Mouse (Mus musculus): ENCODE data around the gene Gm3055. TPM values are rescaled to one million over a fixed set of nuclear protein-coding genes. Genes with fewer than 3 reads are reported as not detected.
A peak's percentile ranks its signal among the peaks of the same experiment; 100 is the strongest.
"Not testable (repeated sequence)": the region's sequence is repeated elsewhere in the genome, so short reads cannot be mapped to it uniquely, and the experiment has no call there.

Gene Gm3055
- polyA plus RNA-seq (2016; fragmentation: Nextera tagmentation; extraction: Ambion mirVana), result 15.0 and 17.2 TPM in 2 replicates

- not testable (repeated sequence) for H3K4me2 ChIP-seq (replicated peaks); H3K27ac ChIP-seq; H3K9ac ChIP-seq; H3K36me3 ChIP-seq; H3K4me3 ChIP-seq; H3K9me3 ChIP-seq (replicated peaks); H3K4me1 ChIP-seq; H3K27me3 ChIP-seq
- ATAC-seq (ENCODE audit: low FRiP score), result peak; percentile 96
- WGBS, result no CpG with 5 or more reads among the region's 43 CpGs
Measured at GRCm38 (mm10) chr10:81770506-81771403, at the start of gene Gm3055. Gene Gm3055 (minus strand): TSS chr10:81771161.

GRCm38 (mm10) chr10:81811899-81812298, 40.9 kb upstream of the Gm3055 start, which contains the start of gene Gm4767:
Gene Gm4767 (plus strand): TSS chr10:81812186.
- H3K4me3 ChIP-seq; H3K27me3 ChIP-seq; H3K4me1 ChIP-seq; H3K27ac ChIP-seq; H3K9ac ChIP-seq; ATAC-seq (ENCODE audit: low FRiP score); H3K9me3 ChIP-seq (replicated peaks); H3K36me3 ChIP-seq: not testable (repeated sequence)
- 0 out of 2 replicates have a peak within 1 kb of the TSS, but pooled peaks have one; percentile 13 for H3K4me2 ChIP-seq (replicated peaks)
- 25% methylated on average over 17 of the region's 20 CpGs for WGBS

- no CpG with 5 or more reads among the region's 3 CpGs for WGBS
- not testable (repeated sequence) for H3K9ac ChIP-seq; H3K4me1 ChIP-seq; H3K4me2 ChIP-seq (replicated peaks); H3K36me3 ChIP-seq; H3K9me3 ChIP-seq (replicated peaks); H3K27me3 ChIP-seq; H3K4me3 ChIP-seq; H3K27ac ChIP-seq
- peak; percentile 62 for ATAC-seq (ENCODE audit: low FRiP score)
Measured at GRCm38 (mm10) chr10:81771404-81771777, 430 bp upstream of the Gm3055 start.

GRCm38 (mm10) chr10:81704531-81705301, 66.2 kb downstream of the Gm3055 start, which contains the start of gene Zfp433:
Gene Zfp433 (plus strand): TSS chr10:81704825.
- H3K9ac ChIP-seq; H3K9me3 ChIP-seq (replicated peaks); H3K4me1 ChIP-seq; H3K27me3 ChIP-seq; H3K4me3 ChIP-seq; H3K4me2 ChIP-seq (replicated peaks); H3K36me3 ChIP-seq; H3K27ac ChIP-seq: not testable (repeated sequence)
- ATAC-seq (ENCODE audit: low FRiP score), result peak; percentile 100
- no CpG with 5 or more reads among the region's 46 CpGs for WGBS

Other genes with a start within 250 kb of the Gm3055 start
- 0.75 and 0.82 TPM in 2 replicates for gene Gna15, start 246.9 kb downstream of the Gm3055 start, polyA plus RNA-seq (2016; fragmentation: Nextera tagmentation; extraction: Ambion mirVana)
- 75.2 and 76.3 TPM in 2 replicates for gene Gna11, start 226.0 kb downstream of the Gm3055 start, polyA plus RNA-seq (2016; fragmentation: Nextera tagmentation; extraction: Ambion mirVana)
- gene Aes, start 211.7 kb downstream of the Gm3055 start, polyA plus RNA-seq (2016; fragmentation: Nextera tagmentation; extraction: Ambion mirVana), result 476 and 504 TPM in 2 replicates
- 30.6 and 32.1 TPM in 2 replicates for gene Tle2, start 196.6 kb downstream of the Gm3055 start, polyA plus RNA-seq (2016; fragmentation: Nextera tagmentation; extraction: Ambion mirVana)
- 8.2 and 8.3 TPM in 2 replicates for gene Tle6, start 170.1 kb downstream of the Gm3055 start, polyA plus RNA-seq (2016; fragmentation: Nextera tagmentation; extraction: Ambion mirVana)
- 1.2 and 1.3 TPM in 2 replicates for gene BC025920, start 164.9 kb downstream of the Gm3055 start, polyA plus RNA-seq (2016; fragmentation: Nextera tagmentation; extraction: Ambion mirVana)
- gene Sirt6, start 143.4 kb downstream of the Gm3055 start, polyA plus RNA-seq (2016; fragmentation: Nextera tagmentation; extraction: Ambion mirVana), result 52.7 and 55.5 TPM in 2 replicates
- gene Ankrd24, start 142.6 kb downstream of the Gm3055 start, polyA plus RNA-seq (2016; fragmentation: Nextera tagmentation; extraction: Ambion mirVana), result 8.6 and 10.5 TPM in 2 replicates
- gene Gm10778, start 122.1 kb downstream of the Gm3055 start, polyA plus RNA-seq (2016; fragmentation: Nextera tagmentation; extraction: Ambion mirVana), result 5.2 and 5.6 TPM in 2 replicates
- gene Zfp433, start 66.3 kb downstream of the Gm3055 start, polyA plus RNA-seq (2016; fragmentation: Nextera tagmentation; extraction: Ambion mirVana), result 18.2 and 25.2 TPM in 2 replicates
- 2.3 and 2.9 TPM in 2 replicates for gene Gm4767, start 41.0 kb upstream of the Gm3055 start, polyA plus RNA-seq (2016; fragmentation: Nextera tagmentation; extraction: Ambion mirVana)
- gene Gm32687, start 92.8 kb upstream of the Gm3055 start, polyA plus RNA-seq (2016; fragmentation: Nextera tagmentation; extraction: Ambion mirVana), result 10.2 and 13.7 TPM in 2 replicates
- 3.6 and 6.6 TPM in 2 replicates for gene Zfp781, start 159.3 kb upstream of the Gm3055 start, polyA plus RNA-seq (2016; fragmentation: Nextera tagmentation; extraction: Ambion mirVana)